Mouse (Mus musculus): ENCODE measurements at regions not wholly inside any gene's neighbourhood (a gene's known extent, or its start where the extent isn't known, plus 50 kb on each side); places are given as distances from the start of the nearest gene placed in this dataset.

GRCm38 (mm10) chr6:100396311-100397200 lies 109.3 kb upstream of the Rybp start:
- DNase-seq (ENCODE audit: low spot score in 2 of 2), result no peak

DNA sequence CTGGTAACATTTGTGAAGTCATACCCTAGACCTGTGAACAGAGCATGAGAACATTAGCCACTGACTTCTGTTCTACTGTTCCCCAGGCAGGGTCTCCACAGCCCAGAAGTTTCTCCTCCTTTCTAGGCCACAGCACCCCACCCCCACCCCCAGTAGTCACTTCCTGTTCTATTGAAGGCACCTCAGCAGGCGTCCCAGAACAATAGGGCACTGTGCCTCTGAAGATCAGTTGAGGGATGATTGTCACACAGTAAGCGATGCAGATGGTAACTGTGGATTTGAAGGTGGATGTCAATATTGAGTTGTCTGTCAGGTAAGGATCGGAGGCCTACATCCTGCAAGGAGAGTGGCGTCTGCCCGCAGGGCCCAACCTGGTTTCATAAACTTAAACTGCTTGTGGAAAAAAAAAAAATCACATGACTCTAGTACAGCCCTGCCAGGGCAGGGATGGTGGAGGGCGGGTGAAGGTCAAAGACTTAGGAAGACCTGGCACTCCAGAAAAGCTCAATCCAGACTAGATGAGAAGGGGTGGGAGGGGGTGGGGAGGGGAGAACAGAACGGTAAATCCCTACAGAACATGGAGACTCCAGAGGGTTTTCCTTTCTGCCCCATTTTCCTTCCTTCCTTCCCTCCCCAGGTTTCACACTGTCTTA lies 103.1 kb upstream of the Rybp start:
- no peak for DNase-seq (ENCODE audit: low spot score in 2 of 2)

GRCm38 (mm10) chr6:100387042-100387441 lies 99.8 kb upstream of the Rybp start:
- DNase-seq (ENCODE audit: low spot score in 2 of 2), result no peak

- DNase-seq (ENCODE audit: low spot score in 2 of 2), result no peak
Observed at GRCm38 (mm10) chr6:100385640-100386039, 98.4 kb upstream of the Rybp start.

DNA sequence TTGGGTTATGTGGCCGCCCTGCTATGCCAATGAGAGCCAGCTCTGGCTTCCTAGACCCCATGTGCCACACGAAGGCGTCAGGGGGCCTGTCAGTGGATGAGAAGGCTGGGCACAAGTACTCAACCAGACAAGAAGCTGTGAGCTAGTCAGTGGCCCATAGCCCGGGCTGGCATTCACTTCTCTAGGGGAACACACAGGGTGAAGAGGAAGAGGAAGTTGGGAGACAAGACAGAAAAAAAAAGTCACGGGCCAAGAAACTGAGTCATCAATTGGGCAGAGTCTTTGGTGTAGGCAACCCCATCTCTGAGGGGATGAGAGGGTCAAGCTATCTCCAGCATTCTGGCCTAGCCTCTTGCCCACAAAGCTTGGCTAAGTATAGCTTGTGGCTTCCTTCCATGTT lies 93.8 kb upstream of the Rybp start:
- DNase-seq (ENCODE audit: low spot score in 2 of 2), result no peak

DNA sequence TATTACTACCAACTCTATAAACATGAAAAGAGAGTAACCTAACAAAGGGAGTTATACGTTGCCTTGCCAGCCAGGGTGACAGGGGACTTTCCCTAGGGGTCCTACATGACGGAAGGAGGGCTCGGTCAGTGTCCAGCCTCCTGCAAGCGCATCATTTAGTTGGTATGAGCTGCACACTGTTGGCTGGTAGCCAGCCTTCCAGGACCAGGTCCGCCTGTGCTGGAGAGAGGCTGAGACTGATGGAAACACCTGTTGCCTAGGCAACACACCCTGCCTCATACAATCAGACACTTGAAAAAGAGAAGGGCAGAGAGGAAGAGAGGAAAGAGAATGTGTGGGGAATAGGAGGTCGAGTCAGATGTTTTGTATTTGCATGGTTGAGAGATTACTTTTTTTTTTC lies 93.3 kb upstream of the Rybp start:
- DNase-seq (ENCODE audit: low spot score in 2 of 2), result no peak

DNA sequence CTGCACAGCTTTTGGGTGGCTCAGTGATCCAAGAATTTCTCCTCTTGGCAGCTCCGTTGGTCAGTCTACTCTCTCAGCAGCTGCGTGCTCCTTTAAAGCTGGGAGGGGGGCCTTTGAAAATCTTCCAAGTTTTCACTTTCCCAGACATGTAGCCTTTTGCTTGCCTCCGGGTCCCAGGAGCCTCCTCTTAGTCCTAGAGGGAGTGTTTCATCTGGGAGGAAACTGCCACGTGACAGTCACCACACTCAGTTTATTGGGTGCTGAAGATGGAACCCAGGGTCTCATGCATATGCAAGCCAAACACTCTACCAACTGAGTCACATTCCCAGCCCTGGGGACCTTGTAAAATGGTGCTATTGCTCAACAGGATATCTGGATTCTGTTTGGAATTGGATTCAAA lies 92.5 kb upstream of the Rybp start:
- no peak for DNase-seq (ENCODE audit: low spot score in 2 of 2)

- no peak for DNase-seq (ENCODE audit: low spot score in 2 of 2)
Observed at GRCm38 (mm10) chr6:100378533-100378874, 91.2 kb upstream of the Rybp start.

- DNase-seq (ENCODE audit: low spot score in 2 of 2), result no peak
Observed at GRCm38 (mm10) chr6:100377828-100378532, 90.7 kb upstream of the Rybp start.

DNA sequence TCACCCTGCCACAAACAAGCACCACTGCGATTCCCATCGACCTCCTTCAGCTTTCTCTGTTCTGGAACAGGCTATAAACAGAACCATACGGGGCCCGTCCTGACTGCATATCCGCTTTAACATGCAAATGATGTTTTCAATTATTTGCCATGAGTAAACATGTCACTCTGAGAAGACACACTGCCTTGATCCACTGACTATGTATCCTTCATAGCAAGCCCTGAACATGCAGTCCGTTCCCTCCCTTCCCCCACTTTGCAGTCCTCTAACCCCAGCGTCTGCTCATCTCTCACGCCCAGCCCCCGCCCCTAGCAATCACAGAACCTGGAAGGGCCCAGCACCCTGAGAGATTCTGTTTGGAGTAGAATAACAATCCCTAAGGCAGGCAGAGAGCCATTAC lies 89.4 kb upstream of the Rybp start:
- DNase-seq (ENCODE audit: low spot score in 2 of 2), result no peak

- no peak for DNase-seq (ENCODE audit: low spot score in 2 of 2)
Observed at GRCm38 (mm10) chr6:100370828-100371227, 83.5 kb upstream of the Rybp start.

DNA sequence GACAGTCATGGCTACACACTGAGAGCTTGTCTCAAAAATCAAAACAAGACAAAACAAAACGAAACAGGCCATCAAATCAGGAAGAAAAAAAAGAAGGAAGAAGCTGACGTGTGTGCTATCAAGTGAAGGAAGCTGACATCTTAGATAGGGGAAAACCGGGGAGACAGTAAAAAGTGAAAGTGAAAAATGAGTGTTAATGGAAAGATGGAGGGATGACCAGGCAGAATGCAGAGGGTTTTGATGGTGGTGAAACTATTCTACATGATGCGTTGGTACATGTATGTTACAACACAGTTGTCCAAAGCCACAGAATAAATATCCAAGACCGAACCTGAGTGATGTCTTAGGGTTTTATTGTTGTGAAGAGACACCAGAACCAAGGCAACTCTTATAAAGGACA lies 83.1 kb upstream of the Rybp start:
- DNase-seq (ENCODE audit: low spot score in 2 of 2), result no peak

DNA sequence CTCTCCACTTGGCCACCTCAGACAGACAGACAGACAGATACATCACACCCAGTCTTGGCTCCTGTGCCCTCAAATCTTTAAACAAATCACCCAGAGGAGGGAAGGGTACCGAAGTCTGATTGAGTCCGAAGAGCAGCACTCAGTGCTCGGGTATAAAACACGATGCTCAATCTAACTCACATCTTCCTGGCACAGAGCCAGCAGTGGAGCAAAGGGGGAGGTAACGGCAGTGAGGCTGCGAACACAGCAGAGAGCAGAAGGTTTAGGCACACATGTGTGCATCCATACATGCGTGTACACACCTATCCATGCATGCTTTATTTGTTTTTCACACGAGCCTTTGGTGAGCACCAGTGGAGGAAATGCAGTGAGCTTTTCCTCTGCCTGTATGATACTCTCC lies 78.9 kb upstream of the Rybp start:
- DNase-seq (ENCODE audit: low spot score in 2 of 2), result no peak

DNA sequence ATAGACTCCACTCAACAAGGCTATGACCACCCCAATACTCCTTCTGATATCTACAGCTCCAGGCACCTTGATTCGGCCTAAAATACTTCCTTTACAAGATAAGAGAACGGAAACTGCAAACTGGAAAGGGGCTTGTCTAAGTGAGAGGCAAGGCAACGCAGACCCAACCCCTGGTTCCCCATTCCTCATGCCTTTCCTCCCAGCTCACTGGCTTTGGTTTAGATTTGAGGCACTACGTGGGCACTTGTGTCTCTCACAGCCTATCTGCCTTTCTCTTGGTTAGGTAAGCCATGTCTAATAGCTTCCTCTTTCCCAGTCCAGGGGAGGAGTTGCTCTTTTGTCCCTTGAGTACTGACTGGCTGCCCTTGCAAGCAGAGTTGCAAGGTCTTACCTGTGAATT lies 78.5 kb upstream of the Rybp start:
- DNase-seq (ENCODE audit: low spot score in 2 of 2), result no peak

- DNase-seq (ENCODE audit: low spot score in 2 of 2), result no peak
Observed at GRCm38 (mm10) chr6:100363683-100364082, 76.4 kb upstream of the Rybp start.

DNA sequence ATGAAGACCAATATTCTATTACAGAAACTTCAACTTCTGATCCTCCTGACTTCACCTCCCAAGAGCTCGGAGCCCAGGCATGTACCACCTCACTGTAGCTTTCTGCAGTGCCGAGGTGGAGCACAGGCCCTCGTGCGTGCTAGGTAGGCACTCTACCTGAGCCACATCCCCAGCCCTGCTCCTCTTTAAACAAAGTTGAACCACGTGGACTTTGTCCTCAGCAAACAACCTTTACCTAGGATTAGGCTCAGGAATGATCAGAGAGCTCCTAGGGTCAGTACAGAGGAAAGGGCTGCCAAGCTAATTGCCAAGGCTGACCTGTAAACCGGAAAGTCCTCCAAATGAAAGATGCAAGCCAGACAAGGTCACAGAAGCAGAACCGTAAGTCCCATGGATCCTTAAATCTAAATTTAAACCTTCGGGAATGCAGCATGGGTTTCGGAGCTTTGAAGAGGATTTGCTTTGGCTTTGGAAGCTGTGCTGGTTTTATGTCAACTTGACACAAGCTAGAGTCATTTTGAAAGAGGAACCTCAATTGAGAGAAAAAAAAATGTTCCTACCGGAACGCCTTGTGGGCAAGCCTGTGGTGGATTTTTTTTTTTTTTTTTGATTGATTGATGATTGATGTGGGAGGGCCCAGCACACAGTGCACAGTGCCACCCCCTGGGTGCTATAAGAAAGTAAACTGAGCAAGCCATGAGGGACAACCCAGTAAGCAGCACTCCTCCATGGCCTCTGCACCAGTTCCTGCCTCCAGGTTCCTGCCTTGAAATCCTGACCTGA lies 69.5 kb upstream of the Rybp start:
- DNase-seq (ENCODE audit: low spot score in 2 of 2), result no peak

DNA sequence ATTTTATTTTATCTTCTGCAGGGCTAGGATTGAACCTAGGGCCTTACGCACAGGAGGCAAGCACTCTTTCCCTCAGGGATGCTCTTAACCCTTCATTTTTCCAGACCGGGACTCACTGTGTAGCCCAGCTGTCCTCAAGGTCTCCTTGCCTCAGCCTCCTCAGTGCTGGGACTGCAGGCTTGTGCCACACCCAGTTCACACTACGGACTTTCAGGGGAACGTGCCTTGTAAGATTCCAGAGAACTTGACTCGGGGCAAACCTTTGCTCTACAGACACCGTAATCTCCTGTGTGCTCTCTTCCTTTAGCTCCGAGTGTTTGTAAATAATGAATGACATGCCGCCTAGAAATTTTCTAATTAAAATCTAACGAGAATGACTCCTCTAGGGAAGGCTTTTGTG lies 68.6 kb upstream of the Rybp start:
- no peak for DNase-seq (ENCODE audit: low spot score in 2 of 2)

GRCm38 (mm10) chr6:100347481-100347880 lies 60.2 kb upstream of the Rybp start:
- DNase-seq (ENCODE audit: low spot score in 2 of 2), result no peak

DNA sequence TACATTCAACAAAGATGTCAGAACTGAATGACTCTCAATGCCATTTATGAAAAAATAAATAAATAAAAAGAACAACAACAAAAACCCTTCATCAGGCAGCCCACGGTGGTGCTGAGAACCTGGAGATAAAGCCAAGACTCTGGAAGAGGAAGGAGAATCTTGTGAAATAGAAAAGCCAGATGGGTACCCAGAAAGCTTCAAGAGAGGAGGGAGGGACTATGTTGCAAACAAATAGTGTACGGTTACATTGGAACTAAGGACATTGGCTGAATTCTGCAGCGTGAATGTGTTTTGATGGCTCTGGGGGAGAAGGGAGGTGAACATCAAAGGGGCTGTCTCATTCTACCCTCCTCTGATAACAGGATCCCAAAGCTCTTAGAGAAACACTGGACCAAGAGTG lies 57.8 kb upstream of the Rybp start:
- DNase-seq (ENCODE audit: low spot score in 2 of 2), result no peak

DNA sequence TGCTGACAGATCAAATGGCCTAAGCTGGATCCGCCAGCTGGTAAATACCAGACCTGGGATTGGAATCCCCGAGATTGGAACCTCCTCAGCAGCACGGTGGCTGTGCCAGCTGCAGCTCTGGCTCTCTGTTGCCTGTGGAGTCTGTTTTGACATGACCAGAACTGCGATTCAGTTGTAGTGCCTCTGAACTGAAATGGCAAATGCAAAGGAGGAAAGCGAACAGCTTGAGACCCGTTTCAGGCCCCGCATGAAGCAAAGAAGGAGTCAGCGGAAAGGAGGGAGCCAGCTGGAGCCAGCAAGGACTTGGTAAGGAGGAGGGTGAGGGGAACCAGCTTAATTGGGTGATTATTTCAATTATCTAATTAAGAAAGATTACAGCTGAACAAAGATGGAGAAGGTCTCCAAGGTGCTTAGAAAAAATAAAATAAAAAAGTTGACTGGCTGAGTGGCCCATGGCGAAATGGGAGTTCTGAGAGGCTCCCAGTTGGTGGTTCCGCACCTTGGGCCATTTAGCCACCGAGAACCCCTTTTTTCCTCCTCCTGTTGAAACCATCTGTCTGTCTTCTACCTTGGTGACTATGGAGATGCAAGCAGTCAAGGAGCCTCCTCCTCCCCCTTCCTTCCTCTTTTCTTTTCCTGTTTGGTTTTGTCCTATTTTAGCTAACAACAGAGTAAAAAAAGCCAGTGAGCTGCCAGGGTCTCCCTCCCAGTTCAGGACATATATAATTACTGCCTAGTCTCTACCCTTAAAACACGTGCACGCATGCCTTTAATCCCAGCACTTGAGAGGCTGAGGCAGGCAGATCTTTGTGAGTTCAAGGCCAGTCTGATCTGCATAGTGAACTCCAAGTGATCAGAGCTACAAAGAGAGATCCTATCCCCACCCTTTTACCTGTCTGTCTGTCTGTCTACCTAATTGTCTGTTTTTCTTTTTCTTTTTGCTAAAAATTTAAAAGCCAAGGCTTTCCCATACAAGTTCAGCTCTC lies 54.3 kb upstream of the Rybp start:
- no peak for DNase-seq (ENCODE audit: low spot score in 2 of 2)

All from adrenal gland, adult 18-20 months (tissue).